Mouse (Mus musculus) MEL (cell line): ENCODE data around the gene Tmem182. TPM values are rescaled to one million over a fixed set of nuclear protein-coding genes. Genes with fewer than 3 reads are reported as not detected.

Experiments
- DNase-seq: peaks from one replicate; pipeline ENCODE4 v3.0.0; 2011; ENCODE audit warnings: low read depth, low spot score
- H3K27ac ChIP-seq: 2 replicates; pipeline ENCODE4 v1.5.1; 2012; ENCODE audit warnings: low read depth, mild to moderate bottlenecking, control low read depth, low read length, moderate library complexity; ENCODE audit not compliant: control insufficient read depth
- H3K27me3 ChIP-seq, 2 experiments: fragments of 150-350 bp in 1 of 2; sonication (generic) in 1 of 2; 2 replicates each; pipeline ENCODE4 v1.6.1; 2012; ENCODE audit warnings: low read length in 2 of 2, mild to moderate bottlenecking in 2 of 2, improper control_type of control experiment in 1 of 2, moderate library complexity in 1 of 2; ENCODE audit not compliant: insufficient read depth in 2 of 2, control insufficient read depth in 1 of 2
- H3K36me3 ChIP-seq, 2 experiments: 2 replicates each; pipeline ENCODE4 v1.6.1; 2012 to 2014; ENCODE audit warnings: low read length in 2 of 2, improper control_type of control experiment in 1 of 2, inconsistent platforms in 1 of 2, mild to moderate bottlenecking in 1 of 2; ENCODE audit not compliant: insufficient read depth in 2 of 2, control insufficient read depth in 1 of 2
- H3K4me1 ChIP-seq, 2 experiments: fragments of 150-350 bp in 1 of 2; sonication (generic) in 1 of 2; 2 replicates each; pipeline ENCODE4 v1.6.1; 2012; ENCODE audit warnings: low read length in 2 of 2, improper control_type of control experiment in 1 of 2, mild to moderate bottlenecking in 1 of 2; ENCODE audit not compliant: insufficient read depth in 2 of 2, control insufficient read depth in 1 of 2
- H3K4me3 ChIP-seq, 2 experiments: fragments of 150-350 bp in 1 of 2; sonication (generic) in 1 of 2; 2 replicates each; pipeline ENCODE4 v1.5.1; 2012; ENCODE audit warnings: low read depth in 2 of 2, low read length in 2 of 2, mild to moderate bottlenecking in 2 of 2, moderate library complexity in 2 of 2, control low read depth in 1 of 2, improper control_type of control experiment in 1 of 2; ENCODE audit not compliant: control insufficient read depth in 1 of 2, insufficient read depth in 1 of 2
- H3K79me2 ChIP-seq: 2 replicates; pipeline ENCODE4 v1.6.1; 2012; ENCODE audit warnings: mild to moderate bottlenecking, low read length, moderate library complexity; ENCODE audit not compliant: control insufficient read depth, poor library complexity, insufficient read depth
- H3K9ac ChIP-seq: 2 replicates; pipeline ENCODE4 v1.6.1; 2012; ENCODE audit warnings: low read depth, mild to moderate bottlenecking, control low read depth, low read length, moderate library complexity; ENCODE audit not compliant: control insufficient read depth, poor library complexity, severe bottlenecking
- H3K9me3 ChIP-seq: fragments of 150-350 bp; sonication (generic); replicated peaks from 2 replicates; pipeline ENCODE4 v1.6.1; 2012; ENCODE audit warnings: mild to moderate bottlenecking, low read length, improper control_type of control experiment, moderate library complexity; ENCODE audit not compliant: insufficient read depth
- CHD1 ChIP-seq: IDR thresholded peaks from 2 replicates; pipeline ENCODE4 v1.6.1; 2012; ENCODE audit warnings: low read depth, mild to moderate bottlenecking, inconsistent platforms, low read length, improper control_type of control experiment
- CHD2 ChIP-seq: IDR thresholded peaks from 2 replicates; pipeline ENCODE4 v1.6.1; 2011; ENCODE audit warnings: low read length, improper control_type of control experiment
- ELF1 ChIP-seq: IDR thresholded peaks from 2 replicates; pipeline ENCODE4 v1.6.1; 2014; ENCODE audit warnings: low read depth, mild to moderate bottlenecking, inconsistent platforms, low read length, improper control_type of control experiment, moderate library complexity
- ETS1 ChIP-seq: IDR thresholded peaks from 2 replicates; pipeline ENCODE4 v1.6.1; 2012; ENCODE audit warnings: low read depth, mild to moderate bottlenecking, inconsistent platforms, low read length, improper control_type of control experiment, moderate library complexity
- GATA1 ChIP-seq: IDR thresholded peaks from 2 replicates; pipeline ENCODE4 v1.6.1; 2011; ENCODE audit warnings: low read depth, low read length, improper control_type of control experiment
- JUND ChIP-seq: IDR thresholded peaks from 2 replicates; pipeline ENCODE4 v1.6.1; 2011; ENCODE audit warnings: low read depth, mild to moderate bottlenecking, improper control_type of control experiment, low read length
- KAT2A ChIP-seq: conservative IDR thresholded peaks from 2 replicates; pipeline ENCODE4 v1.6.1; 2012; ENCODE audit warnings: low read depth, low read length, improper control_type of control experiment, inconsistent platforms
- MAFK ChIP-seq: IDR thresholded peaks from 2 replicates; pipeline ENCODE4 v1.6.1; 2011; ENCODE audit warnings: low read depth, mild to moderate bottlenecking, low read length, improper control_type of control experiment, borderline replicate concordance
- MXI1 ChIP-seq: IDR thresholded peaks from 2 replicates; pipeline ENCODE4 v1.6.1; 2011; ENCODE audit warnings: mild to moderate bottlenecking, low read depth, low read length, improper control_type of control experiment
- MYC ChIP-seq: IDR thresholded peaks from 2 replicates; pipeline ENCODE4 v1.6.1; 2011; ENCODE audit warnings: low read depth, mild to moderate bottlenecking, low read length, improper control_type of control experiment, moderate library complexity
- NELFE ChIP-seq: IDR thresholded peaks from 2 replicates; pipeline ENCODE4 v1.6.1; 2011; ENCODE audit warnings: low read depth, low read length, improper control_type of control experiment
- NRF1 ChIP-seq: IDR thresholded peaks from 2 replicates; pipeline ENCODE4 v1.6.1; 2014; ENCODE audit warnings: low read depth, mild to moderate bottlenecking, inconsistent platforms, low read length, improper control_type of control experiment, moderate library complexity; ENCODE audit not compliant: poor library complexity, insufficient read depth, severe bottlenecking
- POLR2A ChIP-seq, 2 experiments: IDR thresholded peaks; 2 replicates each; pipeline ENCODE4 v1.6.1; 2011 to 2012; ENCODE audit warnings: low read length in 2 of 2, mild to moderate bottlenecking in 2 of 2, control low read depth in 1 of 2, improper control_type of control experiment in 1 of 2, low read depth in 1 of 2, moderate library complexity in 1 of 2; ENCODE audit not compliant: control insufficient read depth in 1 of 2, insufficient read depth in 1 of 2, poor library complexity in 1 of 2
- RAD21 ChIP-seq: IDR thresholded peaks from 2 replicates; pipeline ENCODE4 v1.6.1; 2011; ENCODE audit warnings: mild to moderate bottlenecking, low read depth, low read length, improper control_type of control experiment
- USF1 ChIP-seq: IDR thresholded peaks from 2 replicates; pipeline ENCODE4 v1.6.1; 2014; ENCODE audit warnings: low read depth, mild to moderate bottlenecking, inconsistent platforms, low read length, improper control_type of control experiment, moderate library complexity
- USF2 ChIP-seq, 2 experiments: IDR thresholded peaks; 2 replicates each; pipeline ENCODE4 v1.6.1; 2011 to 2012; ENCODE audit warnings: improper control_type of control experiment in 2 of 2, low read length in 2 of 2, borderline replicate concordance in 1 of 2, inconsistent platforms in 1 of 2, low read depth in 1 of 2, mild to moderate bottlenecking in 1 of 2; ENCODE audit not compliant: insufficient read depth in 1 of 2
- ZC3H11A ChIP-seq: IDR thresholded peaks from 2 replicates; pipeline ENCODE4 v1.6.1; 2012; ENCODE audit warnings: low read depth, mild to moderate bottlenecking, inconsistent platforms, low read length, improper control_type of control experiment
- ZNF384 ChIP-seq: IDR thresholded peaks from 2 replicates; pipeline ENCODE4 v1.6.1; 2012; ENCODE audit warnings: low read depth, mild to moderate bottlenecking, inconsistent platforms, low read length, improper control_type of control experiment
- polyA plus RNA-seq, 2 experiments: library from polyadenylated mRNA; stranded (reverse) in 1 of 2; unstranded in 1 of 2; fragments of >175 nt in 1 of 2; fragments of >200 nt in 1 of 2; gene quantifications; 2 replicates each; pipeline versions ENCODE4 v1.2.1 to v1.2.4; 2012; ENCODE audit warnings: low replicate concordance in 2 of 2, low read depth in 1 of 2; ENCODE audit not compliant: insufficient read length in 2 of 2, insufficient read depth in 1 of 2, missing spikeins in 1 of 2
- total RNA-seq: library from RNA; depleted of rRNA; stranded (reverse); fragments of 300-350 nt; gene quantifications from 2 replicates; pipeline ENCODE4 v1.2.3, GENCODE M21; 2012

Gene Tmem182
- total and polyA plus RNA-seq, 3 experiments = not detected

DNA sequence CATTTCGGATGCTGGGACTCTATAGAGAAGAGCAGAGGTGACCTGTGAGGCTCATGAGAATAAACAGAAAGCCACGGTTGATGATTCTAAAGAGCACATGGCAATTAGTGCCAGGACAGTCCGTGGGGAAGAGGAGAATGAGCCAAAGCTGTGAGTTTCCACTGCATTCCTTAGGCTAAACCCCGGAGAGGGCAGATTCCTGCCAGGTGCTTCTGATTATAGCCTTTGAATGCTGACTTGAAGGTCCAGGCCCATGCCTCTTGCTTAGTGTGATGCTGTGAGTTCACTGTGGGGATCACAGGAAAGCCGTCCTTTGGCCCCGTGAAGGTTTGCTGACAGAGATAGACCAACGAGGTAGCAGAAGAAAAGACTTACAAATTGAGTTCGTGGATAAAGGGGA, 19.5 kb downstream of the Tmem182 start:
- no peaks in the 10 kb centered on the region for H3K79me2 ChIP-seq
- H3K9ac ChIP-seq = no peak overlapping the region
- no peaks in the 10 kb centered on the region for H3K9me3 ChIP-seq
- H3K4me3 ChIP-seq = no peak overlapping the region
- no peak overlapping the region for H3K27ac ChIP-seq
- DNase-seq = no peak
- no peaks in the 10 kb centered on the region for H3K36me3 ChIP-seq
- TF ChIP-seq GATA1 (no peak), CHD1 (no peak), MAFK (no peak), MYC (no peak), USF1 (no peak), NELFE (no peak), USF2 (IDR thresholded peaks at IDR 0.05; ENCODE audit: borderline replicate concordance in 1 of 2, insufficient read depth in 1 of 2, low read depth in 1 of 2, low read length in 2 of 2) (no peak), POLR2A (IDR thresholded peaks at IDR 0.05; ENCODE audit: control insufficient read depth in 1 of 2, insufficient read depth in 1 of 2, low read depth in 1 of 2, low read length in 2 of 2, poor library complexity in 1 of 2) (no peak), CHD2 (no peak), NRF1 (no peak)
- TF ChIP-seq, all 39 proteins: peak for 0
- H3K27me3 ChIP-seq = no peaks in the 10 kb centered on the region
- no peaks in the 10 kb centered on the region for H3K4me1 ChIP-seq

DNA sequence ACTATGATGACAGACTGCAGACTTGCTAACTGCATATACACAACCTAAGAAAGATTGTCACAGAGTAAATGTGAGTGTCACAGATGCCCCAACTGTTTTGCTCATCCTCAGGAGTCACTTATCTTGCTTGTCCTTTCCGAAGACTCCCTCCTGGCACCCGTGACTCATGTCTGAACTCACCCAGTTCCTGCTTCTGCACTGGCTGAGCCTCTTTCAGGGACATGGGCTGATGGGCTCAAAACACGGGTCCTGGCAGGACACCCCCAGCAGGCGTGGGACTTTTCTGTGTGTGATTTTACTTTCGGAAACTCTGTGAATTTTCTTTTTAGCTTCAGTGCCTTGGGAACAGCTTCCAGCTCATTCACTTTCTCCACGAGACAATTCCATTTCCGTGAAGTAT, 20.4 kb downstream of the Tmem182 start:
- DNase-seq = no peak
- Histone ChIP-seq H3K36me3 (no peaks in the 10 kb centered on the region), H3K4me1 (no peaks in the 10 kb centered on the region), H3K79me2 (no peaks in the 10 kb centered on the region), H3K4me3 (no peak overlapping the region), H3K9me3 (no peaks in the 10 kb centered on the region), H3K27ac (no peak overlapping the region), H3K27me3 (no peaks in the 10 kb centered on the region), H3K9ac (no peak overlapping the region)
- TF ChIP-seq KAT2A = no peak
- no peak for TF ChIP-seq ETS1
- no peak for TF ChIP-seq NRF1
- TF ChIP-seq MXI1 = no peak
- TF ChIP-seq ZNF384 = no peak
- TF ChIP-seq ZC3H11A = no peak
- no peak for TF ChIP-seq ELF1
- no peak for TF ChIP-seq JUND
- no peak for TF ChIP-seq RAD21
